Mouse (Mus musculus): Measurements from ENCODE around the gene Plk3. TPM values are rescaled to one million over a fixed set of nuclear protein-coding genes. Genes with fewer than 3 reads are reported as not detected.

The Plk3 gene
- total and polyA plus RNA-seq, 2 experiments from 2014 or later: 1.9 to 4.0 TPM

- Histone ChIP-seq H3K4me1 (ENCODE audit: control insufficient read depth, insufficient read depth) (no peaks in the 10 kb centered on the region), H3K9me3 (replicated peaks; ENCODE audit: control insufficient read depth, low read length) (no peaks in the 10 kb centered on the region), H3K4me2 (ENCODE audit: low read depth, low read length) (no peak overlapping the region), H3K27ac (ENCODE audit: low read depth) (no peak overlapping the region), H3K36me3 (replicated peaks; ENCODE audit: control insufficient read depth, insufficient read depth, low read length) (peaks cover 44% of the 10 kb centered on the region), H3K27me3 (ENCODE audit: control insufficient read depth, insufficient read depth, low read length) (no peaks in the 10 kb centered on the region), H3K4me3 (ENCODE audit: low read depth, low read length) (no peak overlapping the region), H3K9ac (replicated peaks; ENCODE audit: low read depth, low read length) (no peak overlapping the region)
- ATAC-seq (ENCODE audit: insufficient read depth, low read depth) (no peak), DNase-seq (ENCODE audit: low spot score) (no peak)
- 83% methylated on average over 10 of the region's 10 CpGs for WGBS
- TF ChIP-seq CTCF (IDR thresholded peaks at IDR 0.05; ENCODE audit: low read depth) (no peak), EP300 (IDR thresholded peaks at IDR 0.05; ENCODE audit: low read depth) (no peak)
These were observed 25.9 kb upstream of the Plk3 start for GRCm38 (mm10) chr4:117159666-117160065.

- H3K9ac ChIP-seq (replicated peaks; ENCODE audit: low read depth, low read length): 0 out of 2 replicates have a peak overlapping the region, but pooled peaks have one; percentile 90
- H3K4me1 ChIP-seq (ENCODE audit: control insufficient read depth, insufficient read depth): peaks cover 7% of the 10 kb centered on the region; the same call in 1 of the 2 replicates
- TF ChIP-seq CTCF (IDR thresholded peaks at IDR 0.05; ENCODE audit: low read depth): no peak
- no peak for TF ChIP-seq EP300 (IDR thresholded peaks at IDR 0.05; ENCODE audit: low read depth)
- 31% methylated on average over 6 of the region's 6 CpGs for WGBS
- H3K27me3 ChIP-seq (ENCODE audit: control insufficient read depth, insufficient read depth, low read length): no peaks in the 10 kb centered on the region
- peak overlapping the region; percentile 82; the same call in 1 of the 2 replicates for H3K27ac ChIP-seq (ENCODE audit: low read depth)
- H3K4me3 ChIP-seq (ENCODE audit: low read depth, low read length): peak overlapping the region; percentile 63
- H3K4me2 ChIP-seq (ENCODE audit: low read depth, low read length): peak overlapping the region; percentile 85
- H3K9me3 ChIP-seq (replicated peaks; ENCODE audit: control insufficient read depth, low read length): no peaks in the 10 kb centered on the region
- peaks cover 50% of the 10 kb centered on the region for H3K36me3 ChIP-seq (replicated peaks; ENCODE audit: control insufficient read depth, insufficient read depth, low read length)
- DNase-seq (ENCODE audit: low spot score) (no peak), ATAC-seq (ENCODE audit: insufficient read depth, low read depth) (no peak)
These were observed 22.6 kb upstream of the Plk3 start for GRCm38 (mm10) chr4:117156372-117156771.

DNA sequence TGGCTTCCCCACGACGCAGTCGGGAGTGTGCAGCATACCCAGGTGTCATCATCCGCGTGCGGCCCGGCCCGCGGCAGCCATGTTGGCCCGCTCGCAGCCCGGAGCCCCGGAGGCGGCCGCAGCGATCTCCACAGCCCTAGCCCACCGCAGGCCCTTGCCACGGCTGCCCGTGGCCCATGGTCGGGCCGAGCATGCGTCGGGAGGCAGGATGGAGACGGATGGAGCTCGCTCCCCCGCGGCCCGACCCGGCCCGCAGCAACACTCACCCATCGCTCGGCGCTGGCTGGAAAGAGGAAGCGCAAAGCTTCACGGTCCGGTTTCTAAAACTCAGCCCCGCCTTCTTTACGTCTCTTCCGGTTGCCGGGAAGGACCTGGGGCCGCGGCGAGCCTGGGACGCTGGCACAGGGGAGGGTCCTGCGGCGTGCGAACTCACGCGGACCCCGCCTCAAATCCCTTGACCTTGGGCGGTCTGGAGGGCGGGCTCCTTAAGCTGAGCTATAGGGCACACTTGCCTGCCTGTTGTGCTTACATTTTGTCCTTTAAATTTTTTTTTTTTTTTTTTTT lies 22.1 kb upstream of the Plk3 start, which contains the start of gene Rps8:
TSS of gene Rps8 (minus strand) at position 452 of the 564 bp plus-strand sequence.
- Histone ChIP-seq H3K27ac (ENCODE audit: low read depth) (peak within 1 kb of the TSS; percentile 82), H3K27me3 (ENCODE audit: control insufficient read depth, insufficient read depth, low read length) (no peaks in the 10 kb centered on the region), H3K9me3 (replicated peaks; ENCODE audit: control insufficient read depth, low read length) (no peaks in the 10 kb centered on the region), H3K4me2 (ENCODE audit: low read depth, low read length) (peak within 1 kb of the TSS; percentile 85), H3K4me1 (ENCODE audit: control insufficient read depth, insufficient read depth) (peaks cover 7% of the 10 kb centered on the region; the same call in 1 of the 2 replicates), H3K9ac (replicated peaks; ENCODE audit: low read depth, low read length) (peak within 1 kb of the TSS; percentile 90), H3K36me3 (replicated peaks; ENCODE audit: control insufficient read depth, insufficient read depth, low read length) (peaks cover 50% of the 10 kb centered on the region), H3K4me3 (ENCODE audit: low read depth, low read length) (peak within 1 kb of the TSS; percentile 63)
- TF ChIP-seq EP300 (IDR thresholded peaks at IDR 0.05; ENCODE audit: low read depth) (peak; percentile 57; the same call in 1 of the 2 replicates), CTCF (IDR thresholded peaks at IDR 0.05; ENCODE audit: low read depth) (no peak)
- DNase-seq (ENCODE audit: low spot score) (peak; percentile 93), ATAC-seq (ENCODE audit: insufficient read depth, low read depth) (peak; percentile 93)
- under 1% methylated on average over 51 of the region's 52 CpGs for WGBS

- TF ChIP-seq EP300 (IDR thresholded peaks at IDR 0.05; ENCODE audit: low read depth): no peak
- no peak for TF ChIP-seq CTCF (IDR thresholded peaks at IDR 0.05; ENCODE audit: low read depth)
- peaks cover 51% of the 10 kb centered on the region for H3K36me3 ChIP-seq (replicated peaks; ENCODE audit: control insufficient read depth, insufficient read depth, low read length)
- ATAC-seq (ENCODE audit: insufficient read depth, low read depth) (0 out of 2 replicates have a peak, but pooled peaks have one; percentile 2), DNase-seq (ENCODE audit: low spot score) (no peak)
- H3K4me3 ChIP-seq (ENCODE audit: low read depth, low read length): peak overlapping the region; percentile 63
- H3K9me3 ChIP-seq (replicated peaks; ENCODE audit: control insufficient read depth, low read length): no peaks in the 10 kb centered on the region
- WGBS: 1% methylated on average over 44 of the region's 44 CpGs
- H3K27me3 ChIP-seq (ENCODE audit: control insufficient read depth, insufficient read depth, low read length): no peaks in the 10 kb centered on the region
- H3K27ac ChIP-seq (ENCODE audit: low read depth): peak overlapping the region; percentile 82
- peak overlapping the region; percentile 90 for H3K9ac ChIP-seq (replicated peaks; ENCODE audit: low read depth, low read length)
- H3K4me1 ChIP-seq (ENCODE audit: control insufficient read depth, insufficient read depth): peaks cover 7% of the 10 kb centered on the region; the same call in 1 of the 2 replicates
- peak overlapping the region; percentile 85 for H3K4me2 ChIP-seq (ENCODE audit: low read depth, low read length)
These were observed 21.4 kb upstream of the Plk3 start for GRCm38 (mm10) chr4:117155020-117155791.

GRCm38 (mm10) chr4:117152714-117153113 lies 19.0 kb upstream of the Plk3 start:
- DNase-seq (ENCODE audit: low spot score): no peak

More at GRCm38 (mm10) chr4:117152714-117153113, 19.0 kb upstream of the Plk3 start:
- no peaks in the 10 kb centered on the region for H3K27me3 ChIP-seq (ENCODE audit: control insufficient read depth, insufficient read depth, low read length)
- no peak overlapping the region for H3K4me3 ChIP-seq (ENCODE audit: low read depth, low read length)
- H3K36me3 ChIP-seq (replicated peaks; ENCODE audit: control insufficient read depth, insufficient read depth, low read length): peaks cover 48% of the 10 kb centered on the region
- no peak for ATAC-seq (ENCODE audit: insufficient read depth, low read depth)
- no peak for TF ChIP-seq CTCF (IDR thresholded peaks at IDR 0.05; ENCODE audit: low read depth)
- no peak for TF ChIP-seq EP300 (IDR thresholded peaks at IDR 0.05; ENCODE audit: low read depth)
- H3K9me3 ChIP-seq (replicated peaks; ENCODE audit: control insufficient read depth, low read length): no peaks in the 10 kb centered on the region
- peaks cover 7% of the 10 kb centered on the region; the same call in 1 of the 2 replicates for H3K4me1 ChIP-seq (ENCODE audit: control insufficient read depth, insufficient read depth)
- no peak overlapping the region for H3K27ac ChIP-seq (ENCODE audit: low read depth)
- H3K9ac ChIP-seq (replicated peaks; ENCODE audit: low read depth, low read length): peak overlapping the region; percentile 29
- 62% methylated on average over 5 of the region's 5 CpGs for WGBS
- H3K4me2 ChIP-seq (ENCODE audit: low read depth, low read length): no peak overlapping the region

Data from heart, postnatal 0 days (tissue).